Mouse (Mus musculus) spleen, postnatal 36 days (tissue): ENCODE measurements around the gene Rint1.
"Not testable (repeated sequence)": the region's sequence is repeated elsewhere in the genome, so short reads cannot be mapped to it uniquely, and the experiment has no call there.

Experiments used
- DNase-seq, 2 experiments: peaks; one replicate each; pipeline ENCODE4 v3.0.0; 2022; ENCODE audit warnings: low spot score in 2 of 2, mixed read lengths in 1 of 2

Gene Rint1

DNA sequence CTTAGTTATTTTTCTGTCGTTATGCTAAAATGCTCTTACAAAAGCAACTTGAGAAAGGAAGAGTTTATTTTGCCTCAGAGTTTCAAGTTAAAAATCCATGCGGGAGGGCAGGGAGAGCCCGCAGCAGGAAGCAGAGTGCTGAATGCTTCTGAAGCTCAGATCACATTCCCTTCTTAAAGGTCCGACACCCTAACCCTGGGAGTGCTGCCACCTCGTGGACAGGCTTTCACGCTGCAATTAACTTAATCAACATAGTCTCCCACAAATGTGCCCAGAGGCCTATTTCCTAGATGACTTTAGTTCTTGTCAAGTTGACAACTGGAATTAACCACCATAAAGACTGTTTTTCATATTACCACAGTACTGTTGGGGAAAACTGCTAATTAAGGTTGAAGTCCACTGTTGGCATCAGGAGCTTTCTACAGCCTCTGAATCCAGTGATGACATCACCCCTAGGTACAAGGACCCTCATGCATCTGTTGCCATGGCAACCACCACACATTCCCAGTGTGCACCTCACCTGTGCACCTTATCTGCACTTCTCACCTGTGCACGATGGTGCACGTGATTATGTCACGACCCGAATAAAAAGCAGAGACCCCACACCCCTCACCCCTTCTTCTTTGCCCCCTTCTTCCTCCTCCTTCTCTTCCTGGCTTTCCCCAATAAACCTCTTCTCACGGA lies 39.0 kb downstream of the Rint1 start:
- DNase-seq = peak; percentile 54 to 57

DNA sequence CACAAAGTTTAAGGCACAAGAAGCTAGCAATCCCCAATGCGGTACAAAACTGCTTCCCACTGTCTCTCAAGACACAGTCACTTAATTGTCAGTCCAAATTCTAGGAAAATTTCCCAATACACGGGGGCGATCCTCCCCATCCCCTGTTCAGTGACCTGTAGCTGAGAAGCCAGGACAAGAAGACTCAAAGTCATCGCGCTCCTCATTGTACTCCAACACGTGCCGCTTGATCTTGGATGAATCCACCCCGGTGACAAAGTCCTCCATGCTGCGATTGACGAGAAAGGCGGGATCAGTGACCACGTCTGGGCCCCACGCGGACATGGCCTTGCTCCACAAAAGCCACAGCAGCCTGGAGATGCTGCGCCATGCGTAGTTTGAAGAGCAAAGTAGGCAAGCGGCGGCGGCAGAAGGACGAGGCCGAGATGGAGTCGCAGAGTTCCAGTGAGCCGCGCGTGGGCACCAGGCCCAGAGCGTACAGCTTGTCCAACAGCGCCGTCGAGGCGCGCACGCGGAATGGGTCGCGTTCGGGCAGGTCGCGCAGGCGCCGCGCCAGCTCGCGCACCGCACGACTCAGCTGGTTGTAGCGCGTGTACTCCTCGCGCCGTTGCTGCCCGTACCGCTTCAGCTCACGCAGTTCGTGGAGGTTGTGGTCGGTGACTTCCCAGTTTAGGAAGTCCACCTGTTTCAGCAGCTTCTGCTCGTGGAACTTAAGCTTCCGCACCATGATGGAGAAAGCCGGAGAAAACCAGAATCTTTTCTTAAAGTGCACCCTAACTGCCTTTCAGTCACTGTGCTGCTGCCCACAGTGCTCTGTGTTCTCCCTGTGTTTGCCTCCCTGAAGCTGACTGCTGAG lies 43.6 kb downstream of the Rint1 start:
- DNase-seq = no peak

DNA sequence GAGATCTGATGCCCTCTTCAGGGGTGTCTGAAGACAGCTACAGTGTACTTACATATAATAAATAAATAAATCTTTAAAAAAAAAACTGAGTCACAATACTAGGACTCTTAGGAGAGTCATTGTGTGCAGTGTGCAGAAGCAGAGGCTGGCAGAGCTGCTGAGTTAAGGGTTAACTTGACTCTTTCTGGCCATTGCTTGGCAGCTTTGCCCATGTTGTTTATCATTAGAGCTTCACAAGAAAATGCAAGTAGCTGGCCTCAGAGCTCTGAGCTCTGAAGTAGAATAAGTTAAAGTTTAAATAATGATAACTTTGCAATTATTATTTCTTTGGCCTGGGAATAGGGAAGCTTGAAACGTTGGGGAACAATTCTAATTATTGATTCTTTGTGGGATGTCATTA lies 48.2 kb downstream of the Rint1 start:
- not testable (repeated sequence) for DNase-seq

DNA sequence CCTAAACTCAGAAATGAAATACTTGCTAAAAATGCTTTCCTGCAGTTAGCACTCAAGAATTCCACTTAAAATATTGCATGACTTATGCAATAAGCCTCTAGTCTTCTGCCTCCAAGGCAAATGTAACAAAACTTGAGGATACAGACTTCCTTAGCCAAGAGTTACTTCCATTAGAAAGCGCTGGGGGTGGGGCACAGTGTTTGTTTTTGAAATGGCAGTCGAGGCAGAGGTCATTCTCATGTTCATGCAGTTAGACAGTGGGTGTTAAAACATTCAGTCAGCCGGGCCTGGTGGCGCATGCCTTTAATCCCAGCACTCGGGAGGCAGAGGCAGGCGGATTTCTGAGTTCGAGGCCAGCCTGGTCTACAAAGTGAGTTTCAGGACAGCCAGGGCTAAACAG lies 50.6 kb downstream of the Rint1 start:
- DNase-seq = no peak

DNA sequence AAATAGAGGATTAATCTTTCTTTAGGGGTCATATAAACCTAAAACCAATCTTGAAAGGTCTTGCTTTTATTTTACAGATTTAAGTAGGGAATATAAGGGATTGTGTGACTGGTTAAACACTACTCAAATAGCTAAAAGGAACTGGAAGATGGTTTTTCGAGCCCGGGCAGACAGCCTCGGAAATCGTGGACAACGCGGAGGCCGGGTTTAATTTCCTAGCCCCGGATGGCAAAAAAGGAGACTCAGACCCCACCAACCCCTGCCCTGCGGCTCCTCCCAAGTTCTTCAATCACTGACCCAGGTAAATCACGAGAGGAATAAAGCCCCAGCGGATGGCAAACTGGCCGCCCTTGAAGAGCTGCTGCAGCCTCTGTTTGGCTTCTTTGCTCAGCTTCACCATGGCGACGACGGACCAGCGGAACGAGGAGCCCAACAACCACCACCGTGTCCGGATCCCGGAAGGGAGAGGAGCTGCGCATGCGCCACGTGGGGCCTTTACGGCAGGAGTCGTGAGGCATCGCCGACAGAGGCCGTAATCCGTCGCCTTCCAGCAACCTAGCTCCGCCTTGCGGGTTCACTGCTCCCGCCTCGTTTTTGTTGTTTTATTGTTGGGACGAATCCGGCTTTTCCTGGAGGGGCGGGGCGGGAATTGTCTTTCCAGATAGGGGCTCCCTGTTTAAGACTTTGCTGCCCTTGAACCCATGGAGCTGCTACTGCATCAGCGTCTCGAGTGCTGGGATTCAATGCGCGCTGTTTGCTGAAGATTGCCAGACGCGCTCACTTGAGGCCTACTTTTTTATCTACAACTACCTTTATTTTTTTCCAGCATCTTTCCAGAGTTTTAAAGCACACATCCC lies 56.4 kb downstream of the Rint1 start, which contains the start of gene Tomm7:
Tomm7 (minus strand) TSS at position 488 of the 857 bp plus-strand sequence.
- DNase-seq = peak; percentile 97

DNA sequence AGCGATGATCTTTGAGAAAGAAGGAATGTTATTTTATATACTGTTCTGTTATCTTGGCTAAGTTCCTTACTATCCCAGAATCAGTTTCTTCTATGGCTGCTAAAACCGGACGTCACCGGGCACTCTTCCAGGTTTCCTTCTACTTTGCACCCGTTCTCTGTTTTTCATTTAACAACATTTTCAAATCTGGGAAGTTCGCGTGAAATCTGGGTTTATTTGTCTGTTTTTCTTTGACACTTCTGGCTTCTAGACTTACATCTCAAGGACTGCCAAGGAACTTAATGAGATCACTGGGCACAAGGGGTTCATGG lies 57.0 kb downstream of the Rint1 start:
- DNase-seq = peak in 1 of 2 experiments; percentile 20

DNA sequence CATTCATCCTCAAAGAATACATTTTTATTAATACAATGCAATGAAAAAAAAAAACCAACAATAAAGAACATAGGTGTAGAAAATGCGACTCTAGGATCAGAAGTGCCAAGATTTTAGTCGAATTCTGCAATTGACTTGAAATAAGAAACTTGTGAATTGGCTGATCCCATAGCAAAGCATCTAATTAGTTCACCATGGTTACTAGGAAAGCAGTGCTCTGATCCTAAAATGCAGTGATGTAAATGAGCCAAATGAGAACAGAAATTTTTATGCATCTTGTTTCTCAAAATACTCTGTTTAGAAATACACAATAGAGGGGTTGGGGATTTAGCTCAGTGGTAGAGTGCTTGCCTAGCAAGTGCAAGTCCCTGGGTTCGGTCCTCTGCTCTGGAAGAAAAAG lies 57.6 kb downstream of the Rint1 start:
- DNase-seq = no peak

DNA sequence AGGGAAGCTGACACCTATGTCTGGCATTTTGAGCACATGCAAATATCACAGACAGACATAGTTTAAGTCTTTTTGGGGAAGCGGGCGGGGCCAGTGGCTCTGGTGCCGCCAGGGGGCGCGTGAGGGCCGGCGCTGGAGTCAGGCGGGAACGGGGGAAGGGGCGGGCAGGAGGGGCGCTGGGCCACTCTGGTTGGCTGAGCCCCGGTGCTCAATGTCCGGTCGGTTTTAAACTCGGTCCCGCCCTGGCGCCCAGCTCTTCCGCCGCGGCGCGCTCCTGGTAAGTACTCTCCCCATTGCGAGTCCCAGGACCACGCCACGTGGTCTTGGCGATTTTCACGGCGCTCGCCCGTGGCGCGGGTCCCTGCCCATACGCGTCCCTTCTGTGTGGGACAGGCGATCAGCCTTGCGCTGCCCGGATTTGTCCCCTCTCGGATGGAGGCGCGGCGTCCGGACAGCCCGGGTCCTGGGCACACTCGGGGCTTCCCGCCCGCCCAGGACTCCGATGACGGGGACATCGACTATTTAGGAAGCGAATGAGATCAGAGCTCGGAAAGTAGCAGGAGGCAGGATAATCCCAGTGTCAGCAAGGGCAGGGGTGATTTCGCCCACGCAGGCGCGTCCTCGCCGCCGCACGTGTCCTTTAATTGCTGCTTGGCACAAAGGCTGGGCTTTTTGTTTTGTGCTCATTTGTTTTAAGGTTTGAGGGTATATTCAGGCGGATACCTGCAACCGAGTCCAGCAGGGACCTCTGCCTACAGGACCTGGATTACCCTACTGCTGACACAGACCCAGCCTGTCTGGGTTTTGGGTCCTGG lies 63.0 kb downstream of the Rint1 start:
- DNase-seq = peak; percentile 89 to 92

DNA sequence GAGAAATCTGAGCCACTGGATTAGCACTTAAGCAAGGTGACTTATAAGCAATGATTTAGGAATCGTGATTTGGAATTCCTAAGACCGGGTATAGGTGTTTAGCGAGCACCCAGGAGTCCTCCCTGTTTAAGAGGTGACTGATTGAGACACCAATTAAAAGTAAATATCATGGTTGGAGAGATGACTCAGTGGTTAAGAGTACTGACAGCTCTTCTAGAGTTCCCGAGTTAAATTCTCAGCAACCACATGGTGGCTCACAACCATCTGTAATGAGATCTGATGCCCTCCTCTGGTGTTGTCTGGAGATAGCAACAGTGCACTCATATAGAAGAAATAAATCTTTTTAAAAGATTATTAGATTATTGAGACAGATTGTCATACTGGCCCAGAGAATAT lies 63.6 kb downstream of the Rint1 start:
- DNase-seq = not testable (repeated sequence)

DNA sequence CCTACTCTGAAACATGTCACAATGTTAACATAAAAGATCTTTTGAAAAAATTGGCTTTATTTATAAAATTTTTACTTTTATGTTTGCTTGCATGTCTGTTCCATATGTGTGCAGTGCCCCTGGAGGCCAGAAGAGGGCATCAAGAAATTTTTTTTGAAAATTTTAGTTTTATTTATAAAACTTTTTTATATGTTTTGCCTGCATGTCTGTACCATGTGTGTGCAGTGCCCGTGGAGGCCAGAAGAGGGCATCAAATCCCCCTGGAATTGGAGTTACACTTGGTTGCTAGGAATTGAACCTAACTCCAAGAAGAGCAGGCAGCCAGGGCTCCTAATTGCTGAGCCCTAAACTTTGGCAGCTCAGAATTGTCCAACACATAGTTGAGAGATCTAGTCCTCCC lies 65.4 kb downstream of the Rint1 start:
- not testable (repeated sequence) for DNase-seq

DNA sequence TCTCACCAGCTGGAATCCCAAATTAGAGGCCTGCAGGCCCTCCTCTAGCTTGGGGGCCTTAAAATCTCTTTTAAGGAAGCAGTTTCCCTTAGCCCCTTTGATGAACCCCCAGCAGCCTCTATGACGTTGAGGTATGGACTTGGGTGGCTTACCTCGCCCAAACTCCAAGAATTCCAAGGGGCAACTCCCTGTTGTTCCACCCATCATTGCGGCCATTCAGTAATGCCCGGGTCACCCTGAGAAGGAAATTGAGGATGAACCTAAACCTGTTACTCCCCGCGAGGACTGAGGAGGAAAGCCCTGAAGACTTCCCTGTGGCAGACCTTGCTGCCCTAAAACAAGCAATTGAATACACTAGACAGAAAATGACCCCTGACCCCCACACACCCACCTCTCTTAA lies 68.0 kb downstream of the Rint1 start:
- DNase-seq = no peak

DNA sequence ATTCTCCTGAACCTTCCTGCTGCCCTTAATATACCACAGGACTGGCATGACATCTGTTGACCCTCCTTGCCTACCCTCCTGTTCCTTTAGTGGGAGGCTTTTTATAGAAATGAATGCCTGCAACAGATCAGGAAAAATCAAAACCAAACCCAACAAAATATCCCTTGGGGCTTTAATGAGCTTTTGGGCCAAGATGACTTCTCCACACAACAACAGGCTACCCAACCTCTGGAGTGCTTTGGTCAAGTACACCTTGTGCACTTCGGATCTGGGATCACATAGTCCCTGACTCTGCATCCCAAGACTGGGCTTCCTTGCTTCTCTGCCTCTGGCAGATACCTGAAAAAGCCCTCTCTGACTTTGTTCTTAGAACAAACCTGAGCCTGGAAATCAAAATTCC lies 68.7 kb downstream of the Rint1 start:
- no peak for DNase-seq

DNA sequence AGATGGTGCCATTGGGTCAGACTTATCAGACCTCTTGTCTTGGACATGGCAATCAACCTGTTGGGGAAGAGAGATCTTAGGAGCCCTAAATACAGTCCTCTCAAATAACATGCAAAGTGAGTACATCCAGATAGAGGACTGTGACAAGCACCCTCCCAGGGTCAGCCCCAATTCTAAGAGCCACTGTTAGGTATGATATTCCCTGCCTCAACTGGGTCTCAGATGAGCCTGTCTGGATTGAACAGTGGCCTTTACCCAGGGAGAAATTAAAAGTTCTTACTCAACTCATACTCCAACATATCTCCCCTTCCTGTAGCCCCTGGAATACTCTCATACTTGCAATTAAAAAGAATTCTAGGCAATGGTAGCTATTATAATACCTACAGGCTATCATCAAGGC lies 69.7 kb downstream of the Rint1 start:
- DNase-seq = no peak

DNA sequence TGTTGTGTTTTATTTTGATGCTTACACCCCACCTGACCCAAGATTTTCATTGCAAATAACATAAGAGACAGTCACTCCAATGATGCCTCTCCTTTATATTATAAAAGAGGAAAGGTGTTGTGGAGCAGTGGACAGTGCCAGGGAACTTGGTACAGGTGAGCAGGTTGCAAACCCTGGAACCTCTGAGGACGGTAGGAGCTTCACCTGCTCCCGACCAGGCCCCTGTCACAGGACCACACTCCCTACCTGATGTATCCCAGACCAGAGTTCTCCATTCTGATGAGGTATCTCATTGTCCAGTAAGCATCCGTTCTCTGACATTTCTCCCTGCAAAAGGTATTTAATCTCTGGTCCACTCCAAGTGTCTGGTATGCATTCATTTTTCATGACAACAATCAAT lies 70.5 kb downstream of the Rint1 start:
- DNase-seq = no peak

DNA sequence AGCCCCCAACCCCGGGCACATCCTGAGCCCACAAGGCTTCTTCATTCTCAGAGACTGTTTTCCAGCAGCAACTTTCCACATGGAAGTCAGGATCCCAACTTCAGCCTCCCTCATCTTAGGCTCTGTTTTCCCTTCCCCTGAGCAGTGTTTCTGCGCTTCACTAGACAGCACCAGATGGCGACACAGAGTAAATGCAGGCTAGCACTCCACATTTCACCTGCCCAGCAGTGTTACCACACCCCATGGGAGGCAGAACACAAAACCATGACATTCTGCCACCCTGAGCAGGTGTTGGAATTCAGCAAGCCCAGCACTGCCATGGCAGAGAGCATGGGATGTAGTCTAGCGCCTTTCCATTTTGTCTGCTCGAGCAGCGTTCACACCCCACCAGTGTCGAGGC lies 71.1 kb downstream of the Rint1 start:
- no peak for DNase-seq

DNA sequence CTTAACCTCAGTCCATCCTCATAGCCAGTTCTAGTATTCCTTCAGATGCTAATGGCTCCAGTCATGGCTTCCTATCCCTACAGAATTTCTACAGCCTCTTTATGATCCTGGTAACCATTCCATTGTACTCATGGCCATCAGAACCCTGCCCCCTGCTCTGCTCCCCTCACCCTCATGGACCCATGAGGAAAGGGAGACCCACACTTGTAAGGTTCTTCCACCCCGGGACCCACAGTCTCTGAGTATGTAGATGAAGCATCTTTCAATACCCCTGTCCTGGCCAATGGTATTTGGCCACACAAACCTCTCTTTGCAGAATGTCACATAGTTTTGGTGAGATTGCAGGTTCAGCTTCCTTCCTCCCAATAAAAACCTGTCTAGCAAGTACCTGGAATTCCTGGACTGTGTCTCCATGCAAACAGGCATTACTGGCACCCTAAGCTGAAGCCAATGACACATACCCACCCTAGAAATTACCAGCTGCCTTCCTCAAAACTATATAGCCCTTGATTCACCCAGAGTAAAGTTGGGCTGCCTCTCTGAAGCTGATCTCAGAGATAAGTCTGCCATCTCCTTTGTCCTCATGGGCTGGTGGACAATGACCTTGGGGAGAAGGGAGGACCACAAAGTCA lies 71.7 kb downstream of the Rint1 start:
- DNase-seq = no peak

DNA sequence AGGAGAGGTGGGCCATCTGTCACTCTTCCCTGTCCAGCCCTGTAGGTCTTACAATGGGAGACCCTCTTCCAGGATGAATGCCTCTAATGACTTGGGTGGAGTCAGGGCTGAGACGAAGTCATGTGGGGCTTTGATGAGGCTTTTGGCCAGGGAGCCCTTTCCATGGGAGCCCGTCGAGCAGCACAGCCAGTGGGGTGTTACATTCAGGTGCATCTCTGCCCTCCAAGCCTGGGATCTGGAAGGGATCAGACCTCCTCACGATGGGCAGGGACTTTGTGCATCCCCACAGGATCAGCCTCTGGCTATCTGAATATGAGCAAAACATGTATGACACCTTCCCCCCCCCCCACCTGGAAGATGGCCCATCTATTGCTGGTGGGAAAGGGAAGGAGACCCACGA lies 72.4 kb downstream of the Rint1 start:
- no peak for DNase-seq

DNA sequence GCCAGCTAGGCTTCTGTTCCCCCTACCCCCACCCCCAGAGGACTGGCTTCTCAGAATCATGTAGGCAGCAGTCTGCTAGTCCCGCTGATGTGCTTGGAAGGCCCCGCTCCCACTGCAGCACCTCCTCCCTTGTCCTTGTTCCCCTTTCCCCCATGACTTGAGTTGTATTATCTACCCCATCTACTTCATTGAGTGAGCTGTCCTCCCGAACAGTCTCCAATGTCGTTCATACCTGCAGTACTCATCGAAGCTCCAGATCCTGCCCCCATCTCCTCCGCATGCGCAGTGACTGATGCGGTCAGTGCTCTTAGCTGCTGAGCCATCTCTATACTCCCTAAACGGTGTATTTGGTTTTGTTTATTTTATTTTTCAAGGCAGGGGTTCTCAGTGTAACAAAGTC lies 74.2 kb downstream of the Rint1 start:
- no peak for DNase-seq

DNA sequence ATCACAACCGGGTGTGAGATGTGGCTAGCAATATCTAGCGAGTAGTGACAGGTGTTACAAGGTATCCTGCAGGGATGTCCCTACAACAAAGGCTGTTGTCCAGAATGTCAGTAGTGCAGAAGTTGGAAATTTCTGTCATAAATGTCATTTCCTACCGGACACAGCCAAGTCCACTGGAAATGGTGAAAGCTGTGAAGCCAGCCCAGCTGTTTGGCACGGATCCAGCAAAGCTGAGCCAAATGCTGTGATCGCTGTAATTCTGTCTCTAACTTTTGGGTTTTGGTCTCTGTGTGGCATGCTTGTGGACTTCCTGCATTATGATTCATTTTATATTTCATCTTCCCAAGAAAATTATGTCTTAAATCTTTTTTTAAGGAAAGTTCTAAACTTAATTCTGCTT lies 74.8 kb downstream of the Rint1 start:
- no peak for DNase-seq

DNA sequence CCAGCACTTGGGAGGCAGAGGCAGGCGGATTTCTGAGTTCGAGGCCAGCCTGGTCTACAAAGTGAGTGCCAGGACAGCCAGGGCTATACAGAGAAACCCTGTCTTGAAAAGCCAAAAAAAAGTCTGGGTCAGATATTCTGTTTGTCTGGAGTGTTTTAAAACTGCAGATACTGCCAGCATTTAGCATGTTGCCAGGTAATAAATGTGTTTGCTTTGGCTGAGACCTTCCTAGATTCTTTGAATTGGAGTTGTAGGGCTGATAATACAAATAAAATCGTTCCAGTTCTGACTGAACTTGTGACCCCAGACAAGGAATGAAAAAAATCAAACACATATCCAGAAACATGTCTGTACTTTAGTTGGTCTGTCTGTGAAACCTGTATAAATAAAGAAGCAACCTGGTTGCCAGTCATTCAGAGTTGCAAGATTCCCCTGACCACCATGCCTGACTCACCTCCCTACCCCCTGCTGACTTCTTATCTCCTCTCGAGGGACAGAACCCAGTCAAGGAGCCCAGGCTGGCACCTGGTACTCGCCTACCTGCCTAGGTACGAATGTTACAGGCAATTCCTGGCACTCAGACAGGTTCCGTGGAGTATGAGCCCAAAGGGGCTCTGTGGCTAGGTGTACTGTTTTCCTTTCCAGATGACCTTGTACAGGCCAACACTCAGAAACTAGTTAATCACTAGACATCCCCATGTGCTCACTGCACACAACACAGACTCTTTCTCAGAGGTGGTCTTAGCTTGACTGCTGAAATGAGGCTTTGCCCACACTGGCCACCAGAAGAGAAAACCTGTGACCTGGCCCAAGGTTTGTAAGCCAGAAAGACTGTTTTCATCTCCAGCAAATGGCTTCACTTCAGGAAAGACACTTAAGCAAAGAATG lies 75.9 kb downstream of the Rint1 start:
- DNase-seq = no peak
